Mouse (Mus musculus): ENCODE data around the gene Sept9.
"Not testable (repeated sequence)": the region's sequence is repeated elsewhere in the genome, so short reads cannot be mapped to it uniquely, and the experiment has no call there.

Gene Sept9

GRCm38 (mm10) chr11:117323976-117324574 lies 124.6 kb downstream of the Sept9 start:
- no peak for DNase-seq (ENCODE audit: extremely low spot score, low read depth, low spot score)

- not testable (repeated sequence) for DNase-seq (ENCODE audit: extremely low spot score, low read depth, low spot score)
Observed at GRCm38 (mm10) chr11:117324718-117325117, 125.3 kb downstream of the Sept9 start.

GRCm38 (mm10) chr11:117325131-117325467 lies 125.6 kb downstream of the Sept9 start:
- no peak for DNase-seq (ENCODE audit: extremely low spot score, low read depth, low spot score)

- no peak for DNase-seq (ENCODE audit: extremely low spot score, low read depth, low spot score)
Observed at GRCm38 (mm10) chr11:117325468-117326139, 126.1 kb downstream of the Sept9 start.

GRCm38 (mm10) chr11:117326140-117326725 lies 126.8 kb downstream of the Sept9 start:
- no peak for DNase-seq (ENCODE audit: extremely low spot score, low read depth, low spot score)

GRCm38 (mm10) chr11:117326867-117327600 lies 127.6 kb downstream of the Sept9 start:
- no peak for DNase-seq (ENCODE audit: extremely low spot score, low read depth, low spot score)

- DNase-seq (ENCODE audit: extremely low spot score, low read depth, low spot score), result no peak
Observed at GRCm38 (mm10) chr11:117327633-117328032, 128.2 kb downstream of the Sept9 start.

GRCm38 (mm10) chr11:117330076-117330950 lies 130.9 kb downstream of the Sept9 start:
- no peak for DNase-seq (ENCODE audit: extremely low spot score, low read depth, low spot score)

- DNase-seq (ENCODE audit: extremely low spot score, low read depth, low spot score), result no peak
Observed at GRCm38 (mm10) chr11:117330951-117331254, 131.4 kb downstream of the Sept9 start.

- DNase-seq (ENCODE audit: extremely low spot score, low read depth, low spot score), result no peak
Observed at GRCm38 (mm10) chr11:117331361-117332241, 132.1 kb downstream of the Sept9 start.

- DNase-seq (ENCODE audit: extremely low spot score, low read depth, low spot score), result no peak
Observed at GRCm38 (mm10) chr11:117332242-117333149, 133.0 kb downstream of the Sept9 start.

- DNase-seq (ENCODE audit: extremely low spot score, low read depth, low spot score), result no peak
Observed at GRCm38 (mm10) chr11:117333150-117333715, 133.8 kb downstream of the Sept9 start.

GRCm38 (mm10) chr11:117334101-117334500 lies 134.6 kb downstream of the Sept9 start:
- DNase-seq (ENCODE audit: extremely low spot score, low read depth, low spot score), result no peak

- DNase-seq (ENCODE audit: extremely low spot score, low read depth, low spot score), result no peak
Observed at GRCm38 (mm10) chr11:117335146-117335545, 135.7 kb downstream of the Sept9 start.

GRCm38 (mm10) chr11:117336081-117336788 lies 136.8 kb downstream of the Sept9 start:
- no peak for DNase-seq (ENCODE audit: extremely low spot score, low read depth, low spot score)

- DNase-seq (ENCODE audit: extremely low spot score, low read depth, low spot score), result no peak
Observed at GRCm38 (mm10) chr11:117337749-117338148, 138.3 kb downstream of the Sept9 start.

- no peak for DNase-seq (ENCODE audit: extremely low spot score, low read depth, low spot score)
Observed at GRCm38 (mm10) chr11:117338503-117338902, 139.0 kb downstream of the Sept9 start.

- DNase-seq (ENCODE audit: extremely low spot score, low read depth, low spot score), result no peak
Observed at GRCm38 (mm10) chr11:117339050-117339449, 139.6 kb downstream of the Sept9 start.

Measured in hindlimb bud, embryonic 11.5 days (tissue).